Mouse (Mus musculus): ENCODE measurements at regions not wholly inside any gene's neighbourhood (a gene's known extent, or its start where the extent isn't known, plus 50 kb on each side); places are given as distances from the start of the nearest gene placed in this dataset.

DNA sequence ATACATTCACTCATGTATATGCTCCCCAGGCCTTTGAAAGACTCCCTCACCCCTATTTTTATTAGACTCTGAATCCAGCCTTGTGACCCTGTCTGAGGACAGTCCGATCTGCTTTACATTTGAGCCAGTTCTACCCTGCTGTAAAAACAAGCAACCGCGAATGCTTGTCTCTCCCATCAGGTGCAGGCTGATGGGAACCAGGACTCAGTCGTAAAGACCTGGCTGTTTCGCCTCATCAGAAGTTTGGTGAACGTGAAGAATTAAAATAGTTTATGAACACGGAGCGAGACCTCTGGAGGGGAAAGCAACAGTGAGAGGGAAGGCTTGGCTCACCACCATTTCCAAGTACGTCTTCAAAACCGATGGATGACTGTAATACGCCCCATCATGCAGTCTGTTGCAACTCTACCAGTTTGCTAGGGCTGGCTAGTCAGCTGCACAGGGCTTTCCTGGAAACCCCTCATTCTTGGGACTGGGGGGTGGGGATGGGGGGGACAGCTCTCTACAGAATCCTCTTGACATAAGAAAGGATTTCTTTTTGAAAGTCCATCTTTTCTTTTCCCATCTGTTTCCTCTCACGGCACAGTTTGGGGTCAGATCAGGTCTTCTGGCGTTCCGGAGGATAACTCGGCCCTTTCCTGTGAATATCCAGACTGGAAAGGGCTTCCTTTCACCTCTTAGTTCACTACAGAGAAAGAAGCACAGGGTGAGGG, 366.8 kb upstream of the Jarid2 start:
- H3K4me3 ChIP-seq (ENCODE audit: low read depth, low read length) = no peak overlapping the region
- H3K4me2 ChIP-seq (ENCODE audit: low read depth, low read length) = no peak overlapping the region
- DNase-seq (ENCODE audit: low spot score) (peak; percentile 24), ATAC-seq (ENCODE audit: insufficient read depth, low read depth) (peak; percentile 62; the same call in 1 of the 2 replicates)
- 40% methylated on average over 15 of the region's 15 CpGs for WGBS
- H3K36me3 ChIP-seq (replicated peaks; ENCODE audit: control insufficient read depth, insufficient read depth, low read length) = no peaks in the 10 kb centered on the region
- TF ChIP-seq CTCF (IDR thresholded peaks at IDR 0.05; ENCODE audit: low read depth) = no peak
- no peak for TF ChIP-seq EP300 (IDR thresholded peaks at IDR 0.05; ENCODE audit: low read depth)
- H3K27ac ChIP-seq (ENCODE audit: low read depth) = no peak overlapping the region
- no peaks in the 10 kb centered on the region for H3K27me3 ChIP-seq (ENCODE audit: control insufficient read depth, insufficient read depth, low read length)
- no peaks in the 10 kb centered on the region for H3K4me1 ChIP-seq (ENCODE audit: control insufficient read depth, insufficient read depth)
- no peaks in the 10 kb centered on the region for H3K9me3 ChIP-seq (replicated peaks; ENCODE audit: control insufficient read depth, low read length)
- H3K9ac ChIP-seq (replicated peaks; ENCODE audit: low read depth, low read length) = no peak overlapping the region

DNA sequence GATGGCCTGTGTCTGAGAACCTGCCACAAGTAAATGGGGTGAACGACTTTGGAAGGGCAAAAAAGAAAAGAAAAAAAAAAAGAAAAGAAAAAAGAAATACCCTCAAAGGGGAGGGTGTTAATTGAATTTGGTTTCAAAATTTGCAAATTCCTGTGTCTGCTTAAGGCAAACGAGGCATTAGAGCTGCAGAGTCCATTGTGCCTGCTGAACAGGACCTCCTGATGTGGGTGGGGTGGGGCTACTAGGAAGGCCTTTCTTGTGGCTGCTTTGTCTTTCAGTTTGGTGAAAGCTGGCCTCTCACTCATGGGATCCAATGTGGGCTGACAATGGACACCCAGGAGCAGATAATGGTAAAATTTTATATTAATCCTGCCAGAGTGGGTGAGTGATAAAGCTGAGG, 366.3 kb upstream of the Jarid2 start:
- ATAC-seq (ENCODE audit: insufficient read depth, low read depth) (no peak), DNase-seq (ENCODE audit: low spot score) (no peak)
- TF ChIP-seq CTCF (IDR thresholded peaks at IDR 0.05; ENCODE audit: low read depth) (no peak), EP300 (IDR thresholded peaks at IDR 0.05; ENCODE audit: low read depth) (no peak)
- 45% methylated on average over 2 of the region's 2 CpGs for WGBS
- no peak overlapping the region for H3K4me3 ChIP-seq (ENCODE audit: low read depth, low read length)
- no peaks in the 10 kb centered on the region for H3K4me1 ChIP-seq (ENCODE audit: control insufficient read depth, insufficient read depth)
- H3K9me3 ChIP-seq (replicated peaks; ENCODE audit: control insufficient read depth, low read length) = no peaks in the 10 kb centered on the region
- H3K4me2 ChIP-seq (ENCODE audit: low read depth, low read length) = no peak overlapping the region
- H3K27me3 ChIP-seq (ENCODE audit: control insufficient read depth, insufficient read depth, low read length) = no peaks in the 10 kb centered on the region
- no peaks in the 10 kb centered on the region for H3K36me3 ChIP-seq (replicated peaks; ENCODE audit: control insufficient read depth, insufficient read depth, low read length)
- no peak overlapping the region for H3K9ac ChIP-seq (replicated peaks; ENCODE audit: low read depth, low read length)
- H3K27ac ChIP-seq (ENCODE audit: low read depth) = no peak overlapping the region

DNA sequence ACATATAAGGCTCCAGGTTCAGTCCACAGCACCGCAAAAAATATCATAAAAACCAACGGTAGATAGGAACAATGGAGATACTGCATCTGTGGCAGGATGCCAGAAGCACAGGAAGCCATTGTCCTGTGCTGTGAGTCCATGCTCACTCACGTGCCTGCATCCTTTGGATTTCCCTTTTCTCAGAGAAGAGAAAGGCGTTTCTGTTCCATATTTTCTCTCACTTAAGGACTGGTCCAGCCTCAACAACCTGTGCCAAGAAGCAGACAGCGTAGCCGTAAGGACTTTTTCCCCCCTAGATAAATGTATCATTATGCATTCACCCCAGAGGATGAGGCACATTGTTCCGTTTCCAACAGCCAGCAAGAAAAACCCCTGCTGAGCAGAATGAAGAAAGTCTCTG, 360.0 kb upstream of the Jarid2 start:
- no peak overlapping the region for H3K4me3 ChIP-seq (ENCODE audit: low read depth, low read length)
- H3K27ac ChIP-seq (ENCODE audit: low read depth) = no peak overlapping the region

DNA sequence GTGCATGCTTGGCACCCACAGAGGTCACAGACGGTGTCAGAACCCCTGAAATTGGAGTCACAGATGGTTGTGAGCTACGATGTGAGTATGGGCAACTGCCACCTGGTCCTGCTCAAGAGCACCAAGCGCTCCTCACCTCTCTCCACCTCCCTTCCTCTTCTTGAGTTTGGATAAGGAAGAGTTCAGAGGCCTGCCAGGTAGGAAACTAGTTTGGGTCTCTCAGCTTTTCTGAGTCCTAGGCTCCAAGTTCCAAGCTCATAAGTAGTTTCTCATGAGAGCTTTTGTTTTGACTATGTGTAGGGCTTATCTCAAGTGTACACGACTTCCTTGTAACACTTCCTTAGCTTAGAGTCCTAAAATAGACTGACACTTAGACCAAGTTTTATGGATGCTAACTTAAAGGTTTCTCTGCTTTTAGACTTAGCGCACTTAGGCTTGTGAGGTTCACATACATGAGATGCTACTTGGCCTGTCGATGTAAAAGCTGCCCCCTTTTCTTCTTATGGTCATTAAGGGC, 356.9 kb upstream of the Jarid2 start:
- H3K4me3 ChIP-seq (ENCODE audit: low read depth, low read length) = no peak overlapping the region
- TF ChIP-seq CTCF (IDR thresholded peaks at IDR 0.05; ENCODE audit: low read depth) (no peak), EP300 (IDR thresholded peaks at IDR 0.05; ENCODE audit: low read depth) (0 out of 2 replicates have a peak, but pooled peaks have one; percentile 30)
- WGBS = 57% methylated on average over 6 of the region's 6 CpGs

More for the DNA sequence above, 360.0 kb upstream of the Jarid2 start:
- DNase-seq (ENCODE audit: low spot score) (no peak), ATAC-seq (ENCODE audit: insufficient read depth, low read depth) (no peak)
- WGBS = 69% methylated on average over 7 of the region's 7 CpGs
- Histone ChIP-seq H3K27me3 (ENCODE audit: control insufficient read depth, insufficient read depth, low read length) (no peaks in the 10 kb centered on the region), H3K4me1 (ENCODE audit: control insufficient read depth, insufficient read depth) (no peaks in the 10 kb centered on the region), H3K9ac (replicated peaks; ENCODE audit: low read depth, low read length) (no peak overlapping the region), H3K36me3 (replicated peaks; ENCODE audit: control insufficient read depth, insufficient read depth, low read length) (no peaks in the 10 kb centered on the region), H3K9me3 (replicated peaks; ENCODE audit: control insufficient read depth, low read length) (no peaks in the 10 kb centered on the region), H3K4me2 (ENCODE audit: low read depth, low read length) (no peak overlapping the region)
- TF ChIP-seq CTCF (IDR thresholded peaks at IDR 0.05; ENCODE audit: low read depth) (no peak), EP300 (IDR thresholded peaks at IDR 0.05; ENCODE audit: low read depth) (no peak)

DNA sequence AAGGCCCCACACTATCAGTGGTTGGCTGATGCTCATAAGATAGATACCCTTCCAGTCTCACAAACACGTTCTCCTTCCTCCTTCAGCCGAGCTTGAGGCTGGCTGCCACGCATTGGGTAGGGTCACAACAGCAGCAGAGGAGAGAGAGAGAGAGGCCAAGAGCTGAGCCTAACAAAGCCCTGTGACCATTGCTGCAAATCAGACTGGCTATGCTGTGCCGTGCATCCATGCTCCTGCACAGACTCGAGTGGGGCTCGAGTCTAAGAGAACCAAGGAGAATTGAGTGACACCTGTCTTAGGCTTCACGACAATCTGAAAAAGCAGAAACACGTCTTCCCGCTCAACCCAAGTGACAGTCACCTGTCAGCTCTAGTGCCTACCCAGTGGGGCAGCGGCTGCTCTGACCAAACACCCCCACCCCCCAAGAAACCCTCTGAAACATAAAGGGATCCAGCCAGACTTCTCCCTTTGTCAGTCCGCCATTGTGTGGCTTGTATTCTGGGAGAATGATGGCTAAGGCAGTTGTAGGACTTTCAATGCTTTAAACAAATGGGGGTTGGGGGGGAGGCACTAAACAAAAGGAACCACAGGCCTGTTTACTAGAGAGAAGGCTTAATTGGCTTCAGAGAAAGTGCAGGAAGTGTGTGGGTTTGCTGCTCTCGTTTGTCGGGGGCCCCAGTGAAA, 353.7 kb upstream of the Jarid2 start:
- 73% methylated on average over 13 of the region's 13 CpGs for WGBS

More for the DNA sequence above, 356.9 kb upstream of the Jarid2 start:
- ATAC-seq (ENCODE audit: insufficient read depth, low read depth) (no peak), DNase-seq (ENCODE audit: low spot score) (no peak)
- Histone ChIP-seq H3K4me1 (ENCODE audit: control insufficient read depth, insufficient read depth) (no peaks in the 10 kb centered on the region), H3K9me3 (replicated peaks; ENCODE audit: control insufficient read depth, low read length) (no peaks in the 10 kb centered on the region), H3K4me2 (ENCODE audit: low read depth, low read length) (no peak overlapping the region), H3K36me3 (replicated peaks; ENCODE audit: control insufficient read depth, insufficient read depth, low read length) (no peaks in the 10 kb centered on the region), H3K27ac (ENCODE audit: low read depth) (no peak overlapping the region), H3K27me3 (ENCODE audit: control insufficient read depth, insufficient read depth, low read length) (no peaks in the 10 kb centered on the region), H3K9ac (replicated peaks; ENCODE audit: low read depth, low read length) (no peak overlapping the region)

More for the DNA sequence above, 353.7 kb upstream of the Jarid2 start:
- no peaks in the 10 kb centered on the region for H3K36me3 ChIP-seq (replicated peaks; ENCODE audit: control insufficient read depth, insufficient read depth, low read length)
- H3K4me3 ChIP-seq (ENCODE audit: low read depth, low read length) = no peak overlapping the region
- TF ChIP-seq CTCF (IDR thresholded peaks at IDR 0.05; ENCODE audit: low read depth) = no peak
- no peak for TF ChIP-seq EP300 (IDR thresholded peaks at IDR 0.05; ENCODE audit: low read depth)
- DNase-seq (ENCODE audit: low spot score) (no peak), ATAC-seq (ENCODE audit: insufficient read depth, low read depth) (no peak)
- H3K27ac ChIP-seq (ENCODE audit: low read depth) = no peak overlapping the region
- no peak overlapping the region for H3K4me2 ChIP-seq (ENCODE audit: low read depth, low read length)
- H3K9ac ChIP-seq (replicated peaks; ENCODE audit: low read depth, low read length) = no peak overlapping the region
- no peaks in the 10 kb centered on the region for H3K4me1 ChIP-seq (ENCODE audit: control insufficient read depth, insufficient read depth)
- H3K27me3 ChIP-seq (ENCODE audit: control insufficient read depth, insufficient read depth, low read length) = no peaks in the 10 kb centered on the region
- no peaks in the 10 kb centered on the region for H3K9me3 ChIP-seq (replicated peaks; ENCODE audit: control insufficient read depth, low read length)

Data from heart, postnatal 0 days (tissue).